Comparison of ENCODE assay signal across 8 mouse cellular contexts in genomic region chr11:8302347-8303188, GRCm38 (mm10).
DNase-seq lines count a peak whose midpoint lies in the region; TF ChIP-seq lines count a peak whose summit lies in the region.

No protein-coding gene starts in this region.

- no peaks in the 10 kb centered on the region for H3K4me1 ChIP-seq in CH12.LX (ENCODE audit: control insufficient read depth in 1 of 2, insufficient read depth in 2 of 2)

- no peaks in the 10 kb centered on the region for H3K79me2 ChIP-seq in CH12.LX (replicated peaks; ENCODE audit: control insufficient read depth, extremely low read depth, insufficient read depth, poor library complexity, severe bottlenecking)

- peaks cover 59% of the 10 kb centered on the region for H3K27me3 ChIP-seq in CH12.LX (replicated peaks)

- no peak overlapping the region for H3K9ac ChIP-seq in CH12.LX (ENCODE audit: insufficient read depth, low read depth)

- in situ Hi-C loops in CH12.LX (cut with MboI; ENCODE audit: low pct_ligation_motif_present, low pct_unique_long_range_greater_than_20kb, low sequenced_read_pairs): no loop called here

- TF ChIP-seq EP300 in CH12.LX (IDR thresholded peaks at IDR 0.05; ENCODE audit: low read length): no peak

- H3K9me3 ChIP-seq in CH12.LX (replicated peaks; ENCODE audit: low read length): no peaks in the 10 kb centered on the region

- H3K27ac ChIP-seq in CH12.LX (ENCODE audit: insufficient read depth, low read depth): no peak overlapping the region
- H3K27ac ChIP-seq in layer of hippocampus, adult 2 months: no peak overlapping the region

- no peak overlapping the region for H3K4me3 ChIP-seq in CH12.LX (replicated peaks in 1 of 3; ENCODE audit: low read depth in 2 of 3, low read length in 2 of 3, poor library complexity in 1 of 3)
- H3K4me3 ChIP-seq in layer of hippocampus, adult 2 months: no peak overlapping the region

- DNase-seq in CH12.LX (ENCODE audit: extremely low read depth) (peak; percentile 35), R1 (ENCODE audit: low read depth, low spot score) (peak; percentile 65)
- peak; percentile 74 for DNase-seq in embryo, embryonic 10.5 days (ENCODE audit: low spot score)
- DNase-seq in heart, postnatal 4 days: peak; percentile 53
- DNase-seq in layer of hippocampus, adult 2 months (ENCODE audit: low spot score in 2 of 2): peak; percentile 58 to 65
- DNase-seq in lung, postnatal 25 days (ENCODE audit: low spot score): peak; percentile 48
- DNase-seq in right cerebral cortex, postnatal 4 days: peak; percentile 59
- DNase-seq in T-cell, adult 2 months (ENCODE audit: low spot score): no peak

- dilution Hi-C loops in CH12.LX (cut with MboI; ENCODE audit: extremely low pct_ligation_motif_present, extremely low pct_unique_long_range_greater_than_20kb, low sequenced_read_pairs): no loop called here

- TF ChIP-seq CTCF in CH12.LX (conservative IDR thresholded peaks at IDR 0.05 in 1 of 2, IDR thresholded peaks at IDR 0.05 in 1 of 2; ENCODE audit: low read depth in 2 of 2, low read length in 2 of 2): peak; percentile 25 to 77; a peak in 2 of 4 replicates
- TF ChIP-seq CTCF in layer of hippocampus, adult 2 months (conservative IDR thresholded peaks at IDR 0.05): peak; percentile 87

- TF ChIP-seq POLR2A in CH12.LX (IDR thresholded peaks at IDR 0.05; ENCODE audit: low read depth, low read length): no peak

- peak; percentile 75 for TF ChIP-seq RAD21 in CH12.LX (IDR thresholded peaks at IDR 0.05; ENCODE audit: low read depth, low read length)

- no peaks in the 10 kb centered on the region for H3K36me3 ChIP-seq in CH12.LX (replicated peaks in 1 of 2; ENCODE audit: control insufficient read depth in 1 of 2, insufficient read depth in 1 of 2, low read length in 1 of 2)

- H3K4me2 ChIP-seq in CH12.LX (ENCODE audit: insufficient read depth, low read depth, poor library complexity, severe bottlenecking): no peak overlapping the region

TF ChIP-seq in CH12.LX, 34 proteins besides CTCF, POLR2A, EP300 and RAD21:
- TF ChIP-seq SMC3 (IDR thresholded peaks at IDR 0.05; ENCODE audit: low read depth, low read length) (peak; percentile 69), E2F4 (IDR thresholded peaks at IDR 0.05; ENCODE audit: insufficient replicate concordance, low read depth, low read length) (no peak)
